Mouse (Mus musculus): ENCODE data around the gene Hist1h2ai.
"Not testable (repeated sequence)": the region's sequence is repeated elsewhere in the genome, so short reads cannot be mapped to it uniquely, and the experiment has no call there.

GRCm38 (mm10) chr13:21717397-21718357, 1.5 kb downstream of the Hist1h2ai start, which contains the start of gene Hist1h3h:
- TF ChIP-seq CTCF (IDR thresholded peaks at IDR 0.05; ENCODE audit: control insufficient read depth, insufficient read depth, low read length) = not testable (repeated sequence)
- peak; percentile 93; the same call in 1 of the 2 replicates for TF ChIP-seq POLR2A (IDR thresholded peaks at IDR 0.05; ENCODE audit: borderline replicate concordance, control insufficient read depth, low read depth, low read length)

All from bone marrow, adult 2 months (tissue).